Mouse (Mus musculus): ENCODE measurements around the gene Sema6d. TPM values are rescaled to one million over a fixed set of nuclear protein-coding genes. Genes with fewer than 3 reads are reported as not detected.
A peak's percentile ranks its signal among the peaks of the same experiment; 100 is the strongest.

Sema6d gene
- polyA plus RNA-seq, 2 experiments = 2.2 to 3.2 TPM

- TF ChIP-seq EP300 (IDR thresholded peaks at IDR 0.05; ENCODE audit: low read depth) (no peak), CTCF (IDR thresholded peaks at IDR 0.05; ENCODE audit: low read depth) (no peak)
- H3K9me3 ChIP-seq (ENCODE audit: control insufficient read depth, low read length) = no peaks in the 10 kb centered on the region
- ATAC-seq (ENCODE audit: insufficient read depth) (peak; percentile 35; the same call in 1 of the 2 replicates), DNase-seq (ENCODE audit: low read depth in 3 of 3, low spot score in 3 of 3) (no peak)
- H3K27me3 ChIP-seq (ENCODE audit: control insufficient read depth, insufficient read depth, low read length) = no peaks in the 10 kb centered on the region
- H3K4me3 ChIP-seq (ENCODE audit: insufficient read depth in 1 of 2, low read depth in 2 of 2, low read length in 2 of 2) = no peak overlapping the region
- no peak overlapping the region for H3K27ac ChIP-seq
- H3K36me3 ChIP-seq (replicated peaks; ENCODE audit: control insufficient read depth, insufficient read depth, low read depth) = no peaks in the 10 kb centered on the region
- no peaks in the 10 kb centered on the region for H3K4me1 ChIP-seq (replicated peaks; ENCODE audit: control insufficient read depth in 2 of 2, insufficient read depth in 2 of 2, low read length in 1 of 2)
- WGBS (ENCODE audit: insufficient replicate concordance) = 41% methylated on average over 5 of the region's 5 CpGs
- no peak overlapping the region for H3K4me2 ChIP-seq (ENCODE audit: low read depth)
- no peak overlapping the region for H3K9ac ChIP-seq (replicated peaks)
Observed at GRCm38 (mm10) chr2:124684481-124684901, 594.7 kb downstream of the Sema6d start.

GRCm38 (mm10) chr2:124690372-124690771 lies 600.6 kb downstream of the Sema6d start:
- Histone ChIP-seq H3K4me1 (replicated peaks; ENCODE audit: control insufficient read depth in 2 of 2, insufficient read depth in 2 of 2, low read length in 1 of 2) (no peaks in the 10 kb centered on the region), H3K4me2 (ENCODE audit: low read depth) (no peak overlapping the region), H3K27ac (no peak overlapping the region), H3K9ac (replicated peaks) (no peak overlapping the region), H3K4me3 (ENCODE audit: insufficient read depth in 1 of 2, low read depth in 2 of 2, low read length in 2 of 2) (no peak overlapping the region), H3K27me3 (ENCODE audit: control insufficient read depth, insufficient read depth, low read length) (no peaks in the 10 kb centered on the region), H3K9me3 (ENCODE audit: control insufficient read depth, low read length) (no peaks in the 10 kb centered on the region), H3K36me3 (replicated peaks; ENCODE audit: control insufficient read depth, insufficient read depth, low read depth) (no peaks in the 10 kb centered on the region)
- no peak for ATAC-seq (ENCODE audit: insufficient read depth)
- TF ChIP-seq EP300 (IDR thresholded peaks at IDR 0.05; ENCODE audit: low read depth) (no peak), CTCF (IDR thresholded peaks at IDR 0.05; ENCODE audit: low read depth) (no peak)
- no peak for DNase-seq (ENCODE audit: low read depth in 3 of 3, low spot score in 3 of 3)
- WGBS (ENCODE audit: insufficient replicate concordance) = 64% methylated on average over 1 of the region's 1 CpGs

DNA sequence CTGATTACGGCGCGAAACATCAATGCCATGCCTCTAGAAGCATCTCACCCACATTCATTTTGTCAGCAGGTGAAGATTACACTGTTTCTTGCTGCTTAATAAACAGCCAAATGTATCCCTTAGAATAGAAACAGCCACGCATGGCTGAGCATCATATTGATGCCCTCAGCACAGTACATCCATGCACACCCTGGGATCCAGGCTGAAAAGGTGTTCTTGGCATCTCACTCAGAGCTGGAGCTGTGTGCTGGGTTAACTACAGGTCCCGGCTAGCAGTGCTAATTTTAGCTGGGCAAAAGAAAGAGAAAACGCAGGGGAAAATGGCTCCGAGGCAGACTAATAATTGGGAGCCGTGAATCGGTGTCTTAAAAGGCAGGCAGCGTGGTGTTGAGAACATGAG lies 612.9 kb downstream of the Sema6d start:
- Histone ChIP-seq H3K9me3 (ENCODE audit: control insufficient read depth, low read length) (no peaks in the 10 kb centered on the region), H3K4me2 (ENCODE audit: low read depth) (no peak overlapping the region), H3K4me1 (replicated peaks; ENCODE audit: control insufficient read depth in 2 of 2, insufficient read depth in 2 of 2, low read length in 1 of 2) (peaks cover 0 to 3% of the 10 kb centered on the region in 2 experiments; a peak in 1 of 4 replicates), H3K4me3 (ENCODE audit: insufficient read depth in 1 of 2, low read depth in 2 of 2, low read length in 2 of 2) (no peak overlapping the region), H3K36me3 (replicated peaks; ENCODE audit: control insufficient read depth, insufficient read depth, low read depth) (no peaks in the 10 kb centered on the region), H3K9ac (replicated peaks) (no peak overlapping the region), H3K27ac (no peak overlapping the region), H3K27me3 (ENCODE audit: control insufficient read depth, insufficient read depth, low read length) (no peaks in the 10 kb centered on the region)
- TF ChIP-seq EP300 (IDR thresholded peaks at IDR 0.05; ENCODE audit: low read depth) = no peak
- no peak for TF ChIP-seq CTCF (IDR thresholded peaks at IDR 0.05; ENCODE audit: low read depth)
- no peak for ATAC-seq (ENCODE audit: insufficient read depth)
- 72% methylated on average over 10 of the region's 10 CpGs for WGBS (ENCODE audit: insufficient replicate concordance)
- no peak for DNase-seq (ENCODE audit: low read depth in 3 of 3, low spot score in 3 of 3)

- peak; percentile 31; the same call in 1 of the 2 replicates for ATAC-seq (ENCODE audit: insufficient read depth)
- WGBS (ENCODE audit: insufficient replicate concordance) = 18% methylated on average over 4 of the region's 4 CpGs
- no peak overlapping the region for H3K4me3 ChIP-seq (ENCODE audit: insufficient read depth in 1 of 2, low read depth in 2 of 2, low read length in 2 of 2)
Observed at GRCm38 (mm10) chr2:124704922-124705321, 615.2 kb downstream of the Sema6d start.

GRCm38 (mm10) chr2:124705806-124706205 lies 616.0 kb downstream of the Sema6d start:
- no peak for ATAC-seq (ENCODE audit: insufficient read depth)
- WGBS (ENCODE audit: insufficient replicate concordance) = 43% methylated on average over 4 of the region's 4 CpGs

More at GRCm38 (mm10) chr2:124704922-124705321, 615.2 kb downstream of the Sema6d start:
- TF ChIP-seq CTCF (IDR thresholded peaks at IDR 0.05; ENCODE audit: low read depth) (no peak), EP300 (IDR thresholded peaks at IDR 0.05; ENCODE audit: low read depth) (no peak)
- H3K9me3 ChIP-seq (ENCODE audit: control insufficient read depth, low read length) = no peaks in the 10 kb centered on the region
- peaks cover 0 to 3% of the 10 kb centered on the region in 2 experiments; a peak in 1 of 4 replicates for H3K4me1 ChIP-seq (replicated peaks; ENCODE audit: control insufficient read depth in 2 of 2, insufficient read depth in 2 of 2, low read length in 1 of 2)
- H3K9ac ChIP-seq (replicated peaks) = no peak overlapping the region
- DNase-seq (ENCODE audit: low read depth in 3 of 3, low spot score in 3 of 3) = no peak
- H3K27ac ChIP-seq = no peak overlapping the region
- H3K36me3 ChIP-seq (replicated peaks; ENCODE audit: control insufficient read depth, insufficient read depth, low read depth) = no peaks in the 10 kb centered on the region
- H3K4me2 ChIP-seq (ENCODE audit: low read depth) = no peak overlapping the region
- H3K27me3 ChIP-seq (ENCODE audit: control insufficient read depth, insufficient read depth, low read length) = no peaks in the 10 kb centered on the region

More at GRCm38 (mm10) chr2:124705806-124706205, 616.0 kb downstream of the Sema6d start:
- no peak for DNase-seq (ENCODE audit: low read depth in 3 of 3, low spot score in 3 of 3)
- no peak overlapping the region for H3K9ac ChIP-seq (replicated peaks)
- H3K4me2 ChIP-seq (ENCODE audit: low read depth) = no peak overlapping the region
- H3K36me3 ChIP-seq (replicated peaks; ENCODE audit: control insufficient read depth, insufficient read depth, low read depth) = no peaks in the 10 kb centered on the region
- H3K4me3 ChIP-seq (ENCODE audit: insufficient read depth in 1 of 2, low read depth in 2 of 2, low read length in 2 of 2) = no peak overlapping the region
- H3K9me3 ChIP-seq (ENCODE audit: control insufficient read depth, low read length) = no peaks in the 10 kb centered on the region
- no peak overlapping the region for H3K27ac ChIP-seq
- H3K4me1 ChIP-seq (replicated peaks; ENCODE audit: control insufficient read depth in 2 of 2, insufficient read depth in 2 of 2, low read length in 1 of 2) = peaks cover 0 to 3% of the 10 kb centered on the region in 2 experiments; a peak in 1 of 4 replicates
- TF ChIP-seq CTCF (IDR thresholded peaks at IDR 0.05; ENCODE audit: low read depth) (no peak), EP300 (IDR thresholded peaks at IDR 0.05; ENCODE audit: low read depth) (no peak)
- H3K27me3 ChIP-seq (ENCODE audit: control insufficient read depth, insufficient read depth, low read length) = no peaks in the 10 kb centered on the region
